Mouse (Mus musculus) heart, embryonic 12.5 days (tissue): ENCODE results near the gene Map3k5. TPM values are rescaled to one million over a fixed set of nuclear protein-coding genes. Genes with fewer than 3 reads are reported as not detected.
A peak's percentile ranks its signal among the peaks of the same experiment; 100 is the strongest.
"Not testable (repeated sequence)": the region's sequence is repeated elsewhere in the genome, so short reads cannot be mapped to it uniquely, and the experiment has no call there.

Experiments used
- ATAC-seq: fragments of 200-750 bp; cut with Nextera tagmentation; 2 replicates; pipeline ENCODE4 v1.8.0; 2017; ENCODE audit warnings: moderate TSS enrichment, moderate library complexity; ENCODE audit not compliant: insufficient number of reproducible peaks, low FRiP score
- H3K27ac ChIP-seq: fragments of 300-500 bp; sonication (generic); 2 replicates; pipeline ENCODE4 v1.5.1; 2016; ENCODE audit warnings: mild to moderate bottlenecking, moderate library complexity; ENCODE audit not compliant: poor library complexity, severe bottlenecking
- H3K27me3 ChIP-seq: fragments of 300-500 bp; sonication (generic); replicated peaks from 2 replicates; pipeline ENCODE4 v1.6.1; 2016; ENCODE audit warnings: mild to moderate bottlenecking, moderate library complexity
- H3K36me3 ChIP-seq: fragments of 300-500 bp; sonication (generic); 2 replicates; pipeline ENCODE4 v1.6.1; 2016; ENCODE audit warnings: mild to moderate bottlenecking, moderate library complexity
- H3K4me1 ChIP-seq: fragments of 300-500 bp; sonication (generic); replicated peaks from 2 replicates; pipeline ENCODE4 v1.6.1; 2016; ENCODE audit warnings: mild to moderate bottlenecking
- H3K4me2 ChIP-seq: fragments of 300-500 bp; sonication (generic); 2 replicates; pipeline ENCODE4 v1.6.1; 2016; ENCODE audit warnings: mild to moderate bottlenecking, moderate library complexity
- H3K4me3 ChIP-seq: fragments of 300-500 bp; sonication (generic); 2 replicates; pipeline ENCODE4 v1.5.1; 2016; ENCODE audit warnings: mild to moderate bottlenecking
- H3K9ac ChIP-seq: fragments of 300-500 bp; sonication (generic); 2 replicates; pipeline ENCODE4 v1.6.1; 2016; ENCODE audit warnings: mild to moderate bottlenecking, moderate library complexity
- H3K9me3 ChIP-seq: fragments of 300-500 bp; sonication (generic); replicated peaks from 2 replicates; pipeline ENCODE4 v1.6.1; 2016; ENCODE audit warnings: mild to moderate bottlenecking, moderate library complexity
- WGBS: fragments of 180-500 bp; shearing (Covaris S2); methylation state at CpG from one replicate; pipeline ENCODE4 v1.1.7; 2016; 5-methylcytosine and 5-hydroxymethylcytosine counted together
- polyA plus RNA-seq: library from polyadenylated mRNA; unstranded; fragments of >200 nt; fragmentation: Nextera tagmentation; extraction: Ambion mirVana; gene quantifications from 2 replicates; pipeline ENCODE4 v1.2.1, GENCODE M21; 2016

Gene Map3k5
- polyA plus RNA-seq, 1 experiment from 2014 or later, result 4.8 TPM

GRCm38 (mm10) chr10:19966597-19966996 lies 32.3 kb downstream of the Map3k5 start:
- no peak overlapping the region for H3K27ac ChIP-seq
- no peaks in the 10 kb centered on the region for H3K36me3 ChIP-seq
- no peak overlapping the region for H3K4me2 ChIP-seq
- H3K9me3 ChIP-seq, result no peaks in the 10 kb centered on the region
- H3K9ac ChIP-seq, result no peak overlapping the region
- H3K27me3 ChIP-seq, result no peaks in the 10 kb centered on the region
- H3K4me3 ChIP-seq, result no peak overlapping the region
- no peak for ATAC-seq
- peaks cover 13% of the 10 kb centered on the region for H3K4me1 ChIP-seq
- 75% methylated on average over 6 of the region's 6 CpGs for WGBS

GRCm38 (mm10) chr10:19968445-19968844 lies 34.2 kb downstream of the Map3k5 start:
- Histone ChIP-seq H3K27ac (no peak overlapping the region), H3K36me3 (no peaks in the 10 kb centered on the region), H3K4me2 (no peak overlapping the region), H3K27me3 (no peaks in the 10 kb centered on the region), H3K9me3 (no peaks in the 10 kb centered on the region), H3K4me1 (peaks cover 13% of the 10 kb centered on the region), H3K4me3 (no peak overlapping the region), H3K9ac (no peak overlapping the region)
- 80% methylated on average over 8 of the region's 8 CpGs for WGBS
- ATAC-seq, result no peak

GRCm38 (mm10) chr10:19969831-19970460 lies 35.7 kb downstream of the Map3k5 start:
- no peak overlapping the region for H3K4me2 ChIP-seq
- no peak overlapping the region for H3K4me3 ChIP-seq
- 88% methylated on average over 14 of the region's 14 CpGs for WGBS
- no peaks in the 10 kb centered on the region for H3K36me3 ChIP-seq
- H3K27me3 ChIP-seq, result no peaks in the 10 kb centered on the region
- H3K9ac ChIP-seq, result no peak overlapping the region
- no peaks in the 10 kb centered on the region for H3K9me3 ChIP-seq
- peaks cover 26% of the 10 kb centered on the region for H3K4me1 ChIP-seq
- no peak overlapping the region for H3K27ac ChIP-seq
- ATAC-seq, result no peak

- H3K4me1 ChIP-seq, result peaks cover 23% of the 10 kb centered on the region
- not testable (repeated sequence) for H3K4me3 ChIP-seq, H3K36me3 ChIP-seq, H3K4me2 ChIP-seq, H3K9me3 ChIP-seq, ATAC-seq, H3K9ac ChIP-seq, H3K27ac ChIP-seq, H3K27me3 ChIP-seq
- 67% methylated on average over 6 of the region's 7 CpGs for WGBS
These were observed 37.2 kb downstream of the Map3k5 start for GRCm38 (mm10) chr10:19971491-19971890.

GRCm38 (mm10) chr10:19973321-19974108 lies 39.2 kb downstream of the Map3k5 start:
- H3K4me1 ChIP-seq, result peaks cover 30% of the 10 kb centered on the region
- WGBS, result 71% methylated on average over 12 of the region's 12 CpGs
- H3K4me3 ChIP-seq, result no peak overlapping the region
- no peaks in the 10 kb centered on the region for H3K36me3 ChIP-seq
- no peak overlapping the region for H3K27ac ChIP-seq
- no peak overlapping the region for H3K4me2 ChIP-seq
- H3K27me3 ChIP-seq, result no peaks in the 10 kb centered on the region
- no peaks in the 10 kb centered on the region for H3K9me3 ChIP-seq
- H3K9ac ChIP-seq, result no peak overlapping the region
- ATAC-seq, result no peak

- Histone ChIP-seq H3K27me3 (no peaks in the 10 kb centered on the region), H3K9ac (no peak overlapping the region), H3K27ac (no peak overlapping the region), H3K4me2 (no peak overlapping the region), H3K9me3 (no peaks in the 10 kb centered on the region), H3K4me1 (peaks cover 34% of the 10 kb centered on the region), H3K36me3 (no peaks in the 10 kb centered on the region), H3K4me3 (no peak overlapping the region)
- ATAC-seq, result no peak
- 66% methylated on average over 3 of the region's 3 CpGs for WGBS
These were observed 43.3 kb downstream of the Map3k5 start for GRCm38 (mm10) chr10:19977557-19977956.

- H3K36me3 ChIP-seq, result no peaks in the 10 kb centered on the region
- peak overlapping the region; percentile 47; the same call in 1 of the 2 replicates for H3K27ac ChIP-seq
- no peak for ATAC-seq
These were observed 44.5 kb downstream of the Map3k5 start for GRCm38 (mm10) chr10:19978662-19979199.

GRCm38 (mm10) chr10:19987736-19988135 lies 53.5 kb downstream of the Map3k5 start:
- Histone ChIP-seq H3K4me3 (no peak overlapping the region), H3K4me1 (peaks cover 20% of the 10 kb centered on the region), H3K36me3 (peaks cover 6% of the 10 kb centered on the region), H3K9me3 (peaks cover 6% of the 10 kb centered on the region; the same call in 1 of the 2 replicates), H3K27ac (no peak overlapping the region), H3K4me2 (no peak overlapping the region), H3K27me3 (no peaks in the 10 kb centered on the region), H3K9ac (no peak overlapping the region)
- no peak for ATAC-seq
- 74% methylated on average over 9 of the region's 9 CpGs for WGBS

More at GRCm38 (mm10) chr10:19978662-19979199, 44.5 kb downstream of the Map3k5 start:
- Histone ChIP-seq H3K9ac (no peak overlapping the region), H3K9me3 (no peaks in the 10 kb centered on the region), H3K4me1 (peaks cover 32% of the 10 kb centered on the region), H3K4me3 (no peak overlapping the region), H3K27me3 (no peaks in the 10 kb centered on the region), H3K4me2 (peak overlapping the region; percentile 33)
- 50% methylated on average over 5 of the region's 5 CpGs for WGBS

GRCm38 (mm10) chr10:19989986-19990385 lies 55.7 kb downstream of the Map3k5 start:
- WGBS, result 80% methylated on average over 6 of the region's 6 CpGs
- H3K4me2 ChIP-seq, result no peak overlapping the region

GRCm38 (mm10) chr10:19990638-19991037 lies 56.4 kb downstream of the Map3k5 start:
- ATAC-seq, result 0 out of 2 replicates have a peak, but pooled peaks have one; percentile 22
- no peak overlapping the region for H3K9ac ChIP-seq
- WGBS, result 45% methylated on average over 6 of the region's 6 CpGs

More at GRCm38 (mm10) chr10:19989986-19990385, 55.7 kb downstream of the Map3k5 start:
- Histone ChIP-seq H3K4me3 (no peak overlapping the region), H3K36me3 (peaks cover 6% of the 10 kb centered on the region), H3K9ac (no peak overlapping the region), H3K9me3 (peaks cover 6% of the 10 kb centered on the region; the same call in 1 of the 2 replicates), H3K27ac (no peak overlapping the region), H3K4me1 (peaks cover 29% of the 10 kb centered on the region), H3K27me3 (0 out of 2 replicates have a peak, but pooled peaks cover 5% of the 10 kb centered on the region)
- no peak for ATAC-seq

GRCm38 (mm10) chr10:19991237-19991865 lies 57.1 kb downstream of the Map3k5 start:
- Histone ChIP-seq H3K27ac (no peak overlapping the region), H3K9ac (no peak overlapping the region), H3K9me3 (peaks cover 5% of the 10 kb centered on the region; the same call in 1 of the 2 replicates), H3K4me1 (peaks cover 43% of the 10 kb centered on the region), H3K4me2 (no peak overlapping the region), H3K36me3 (peaks cover 5% of the 10 kb centered on the region), H3K27me3 (peaks cover 5% of the 10 kb centered on the region; the same call in 1 of the 2 replicates), H3K4me3 (no peak overlapping the region)
- 68% methylated on average over 3 of the region's 3 CpGs for WGBS
- no peak for ATAC-seq

More at GRCm38 (mm10) chr10:19990638-19991037, 56.4 kb downstream of the Map3k5 start:
- Histone ChIP-seq H3K9me3 (peaks cover 6% of the 10 kb centered on the region; the same call in 1 of the 2 replicates), H3K4me3 (no peak overlapping the region), H3K4me2 (no peak overlapping the region), H3K4me1 (peaks cover 36% of the 10 kb centered on the region), H3K36me3 (peaks cover 6% of the 10 kb centered on the region), H3K27ac (no peak overlapping the region), H3K27me3 (0 out of 2 replicates have a peak, but pooled peaks cover 5% of the 10 kb centered on the region)
